Mouse (Mus musculus): Measurements from ENCODE around the gene Gm11214. TPM values are rescaled to one million over a fixed set of nuclear protein-coding genes. Genes with fewer than 3 reads are reported as not detected.

Gm11214 gene
- total and polyA plus RNA-seq, 3 experiments, result 0.67 TPM; not detected in 2

GRCm38 (mm10) chr4:63627111-63627510 is 36.1 kb downstream of the Gm11214 start (continued):
- TF ChIP-seq MAFK (IDR thresholded peaks at IDR 0.05; ENCODE audit: insufficient replicate concordance, low read length) (0 out of 2 replicates have a peak, but pooled peaks have one; percentile 35), ELF1 (IDR thresholded peaks at IDR 0.05; ENCODE audit: low read depth, low read length) (no peak), RAD21 (IDR thresholded peaks at IDR 0.05; ENCODE audit: low read depth, low read length) (no peak), MYC (IDR thresholded peaks at IDR 0.05; ENCODE audit: low read depth, low read length) (0 out of 2 replicates have a peak, but pooled peaks have one; percentile 49), HCFC1 (IDR thresholded peaks at IDR 0.05; ENCODE audit: low read depth, low read length) (no peak), ZC3H11A (IDR thresholded peaks at IDR 0.05; ENCODE audit: low read depth, low read length) (no peak), GABPA (IDR thresholded peaks at IDR 0.05; ENCODE audit: insufficient replicate concordance, low read depth, low read length) (no peak), TBP (conservative IDR thresholded peaks at IDR 0.05; ENCODE audit: low read depth, low read length) (no peak), SIN3A (IDR thresholded peaks at IDR 0.05; ENCODE audit: low read length) (0 out of 2 replicates have a peak, but pooled peaks have one; percentile 50), TCF12 (IDR thresholded peaks at IDR 0.05; ENCODE audit: low read depth, low read length) (0 out of 2 replicates have a peak, but pooled peaks have one; percentile 13), UBTF (IDR thresholded peaks at IDR 0.05; ENCODE audit: low read depth, low read length) (no peak), PAX5 (IDR thresholded peaks at IDR 0.05; ENCODE audit: low read length) (no peak), USF1 (IDR thresholded peaks at IDR 0.05; ENCODE audit: low read depth, low read length) (no peak), MXI1 (IDR thresholded peaks at IDR 0.05; ENCODE audit: low read depth, low read length) (no peak)

DNA sequence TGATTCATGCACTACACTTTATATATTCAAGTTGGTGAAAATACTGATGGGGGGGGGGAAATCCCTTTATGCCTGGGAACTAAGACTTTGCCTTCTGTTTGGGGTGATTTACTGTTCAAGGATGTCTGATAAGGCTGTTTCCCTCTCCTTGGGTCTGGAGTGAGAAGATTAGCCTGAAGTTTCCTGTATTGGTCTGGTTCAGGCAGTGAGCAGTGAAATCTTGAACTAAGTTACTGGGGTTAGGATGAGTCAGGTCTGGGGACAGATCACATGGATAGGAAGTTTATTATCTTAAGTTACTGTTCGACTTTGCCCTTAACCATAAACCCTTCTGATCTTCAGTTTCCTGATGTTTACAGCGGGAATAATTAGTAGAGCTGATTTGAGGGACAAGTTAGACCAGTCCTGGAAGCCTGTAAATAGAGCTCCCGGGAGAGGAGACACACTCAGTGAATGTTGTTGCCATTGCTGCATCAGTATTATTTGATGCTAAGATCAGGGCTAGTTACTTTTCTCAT is 37.6 kb downstream of the Gm11214 start:
- DNase-seq (ENCODE audit: extremely low read depth), result no peak
- H3K9me3 ChIP-seq (replicated peaks; ENCODE audit: low read length), result no peaks in the 10 kb centered on the region
- no peak overlapping the region for H3K4me2 ChIP-seq (ENCODE audit: insufficient read depth, low read depth, poor library complexity, severe bottlenecking)
- dilution Hi-C loops (cut with MboI; ENCODE audit: extremely low pct_ligation_motif_present, extremely low pct_unique_long_range_greater_than_20kb, low sequenced_read_pairs) (no loop called here), in situ Hi-C loops (cut with MboI; ENCODE audit: low pct_ligation_motif_present, low pct_unique_long_range_greater_than_20kb, low sequenced_read_pairs) (loop anchor here (5.0 kb wide), 2 partner anchors 217 to 317 kb away; no protein-coding TSS in a partner anchor)
- peaks cover 11 to 18% of the 10 kb centered on the region in 2 experiments for H3K4me1 ChIP-seq (ENCODE audit: control insufficient read depth in 1 of 2, insufficient read depth in 2 of 2)
- H3K4me3 ChIP-seq (replicated peaks in 1 of 3; ENCODE audit: low read depth in 2 of 3, low read length in 2 of 3, poor library complexity in 1 of 3), result no peak overlapping the region
- H3K27ac ChIP-seq (ENCODE audit: insufficient read depth, low read depth), result no peak overlapping the region
- no peaks in the 10 kb centered on the region for H3K79me2 ChIP-seq (replicated peaks; ENCODE audit: control insufficient read depth, extremely low read depth, insufficient read depth, poor library complexity, severe bottlenecking)
- TF ChIP-seq SMC3 (IDR thresholded peaks at IDR 0.05; ENCODE audit: low read depth, low read length) (no peak), MAZ (IDR thresholded peaks at IDR 0.05; ENCODE audit: low read depth, low read length) (no peak), UBTF (IDR thresholded peaks at IDR 0.05; ENCODE audit: low read depth, low read length) (no peak), MAX (IDR thresholded peaks at IDR 0.05; ENCODE audit: low read length) (no peak), E2F4 (IDR thresholded peaks at IDR 0.05; ENCODE audit: insufficient replicate concordance, low read depth, low read length) (no peak), POLR2A (IDR thresholded peaks at IDR 0.05; ENCODE audit: low read depth, low read length) (no peak), ZKSCAN1 (IDR thresholded peaks at IDR 0.05; ENCODE audit: borderline replicate concordance, low read depth, low read length) (no peak), KAT2A (IDR thresholded peaks at IDR 0.05; ENCODE audit: insufficient replicate concordance, low read length) (no peak), MEF2A (IDR thresholded peaks at IDR 0.05; ENCODE audit: borderline replicate concordance, low read depth, low read length) (no peak)
- peaks cover 1% of the 10 kb centered on the region for H3K27me3 ChIP-seq (replicated peaks)
- H3K9ac ChIP-seq (ENCODE audit: insufficient read depth, low read depth), result no peak overlapping the region
- no peaks in the 10 kb centered on the region for H3K36me3 ChIP-seq (replicated peaks in 1 of 2; ENCODE audit: control insufficient read depth in 1 of 2, insufficient read depth in 1 of 2, low read length in 1 of 2)
